Mouse (Mus musculus) stomach, postnatal 0 days (tissue): ENCODE data around the gene Sstr4. TPM values are rescaled to one million over a fixed set of nuclear protein-coding genes. Genes with fewer than 3 reads are reported as not detected.
A peak's percentile ranks its signal among the peaks of the same experiment; 100 is the strongest.

ENCODE experiments used
- ATAC-seq: fragments of 200-750 bp; cut with Nextera tagmentation; 2 replicates; pipeline ENCODE4 v1.8.0; 2017; ENCODE audit not compliant: low FRiP score, low TSS enrichment
- DNase-seq: peaks from one replicate; pipeline ENCODE4 v3.0.0-alpha.2; 2016; ENCODE audit warnings: low spot score
- H3K27ac ChIP-seq: fragments of 300-500 bp; sonication (generic); replicated peaks from 2 replicates; pipeline ENCODE4 v1.5.1; 2014; ENCODE audit warnings: mild to moderate bottlenecking, control low read depth
- H3K27me3 ChIP-seq: fragments of 300-500 bp; sonication (generic); 2 replicates; pipeline ENCODE4 v1.6.1; 2014; ENCODE audit warnings: low read length; ENCODE audit not compliant: control insufficient read depth, insufficient read depth
- H3K36me3 ChIP-seq: fragments of 300-500 bp; sonication (generic); 2 replicates; pipeline ENCODE4 v1.6.1; 2014; ENCODE audit warnings: low read length, mixed read lengths; ENCODE audit not compliant: control insufficient read depth, insufficient read depth
- H3K4me1 ChIP-seq: fragments of 300-500 bp; sonication (generic); replicated peaks from 2 replicates; pipeline ENCODE4 v1.6.1; 2014; ENCODE audit warnings: antibody characterized with exemption; ENCODE audit not compliant: control insufficient read depth, insufficient read depth
- H3K4me2 ChIP-seq: fragments of 300-500 bp; sonication (generic); replicated peaks from 2 replicates; pipeline ENCODE4 v1.6.1; 2014; ENCODE audit warnings: low read depth, mild to moderate bottlenecking, control low read depth, moderate library complexity
- H3K4me3 ChIP-seq: fragments of 300-500 bp; sonication (generic); 2 replicates; pipeline ENCODE4 v1.5.1; 2014; ENCODE audit warnings: low read depth, low read length, control low read depth
- H3K9ac ChIP-seq: fragments of 300-500 bp; sonication (generic); 2 replicates; pipeline ENCODE4 v1.6.1; 2014; ENCODE audit warnings: mild to moderate bottlenecking, low read length, control low read depth, mixed read lengths
- H3K9me3 ChIP-seq: fragments of 300-500 bp; sonication (generic); 2 replicates; pipeline ENCODE4 v1.6.1; 2016; ENCODE audit warnings: low read length; ENCODE audit not compliant: control insufficient read depth
- CTCF ChIP-seq: IDR thresholded peaks from 2 replicates; pipeline ENCODE4 v1.5.1; 2016; ENCODE audit warnings: antibody characterized with exemption, low read depth, mild to moderate bottlenecking, moderate library complexity
- EP300 ChIP-seq: optimal IDR thresholded peaks from 2 replicates; pipeline ENCODE3; 2016; ENCODE audit warnings: antibody characterized with exemption
- WGBS: fragments of 180-500 bp; shearing (Covaris S2); extraction: QIAGEN DNeasy Blood & Tissue Kit; methylation state at CpG from one replicate; pipeline ENCODE4 v1.1.7; 2014; 5-methylcytosine and 5-hydroxymethylcytosine counted together
- polyA plus RNA-seq: library from polyadenylated mRNA; unstranded; fragments of >200 nt; fragmentation: Nextera tagmentation; extraction: Ambion mirVana; gene quantifications from 2 replicates; pipeline ENCODE4 v1.2.1, GENCODE M21; 2015

Sstr4 gene
- 0.31 and 0.49 TPM in 2 replicates for polyA plus RNA-seq

DNA sequence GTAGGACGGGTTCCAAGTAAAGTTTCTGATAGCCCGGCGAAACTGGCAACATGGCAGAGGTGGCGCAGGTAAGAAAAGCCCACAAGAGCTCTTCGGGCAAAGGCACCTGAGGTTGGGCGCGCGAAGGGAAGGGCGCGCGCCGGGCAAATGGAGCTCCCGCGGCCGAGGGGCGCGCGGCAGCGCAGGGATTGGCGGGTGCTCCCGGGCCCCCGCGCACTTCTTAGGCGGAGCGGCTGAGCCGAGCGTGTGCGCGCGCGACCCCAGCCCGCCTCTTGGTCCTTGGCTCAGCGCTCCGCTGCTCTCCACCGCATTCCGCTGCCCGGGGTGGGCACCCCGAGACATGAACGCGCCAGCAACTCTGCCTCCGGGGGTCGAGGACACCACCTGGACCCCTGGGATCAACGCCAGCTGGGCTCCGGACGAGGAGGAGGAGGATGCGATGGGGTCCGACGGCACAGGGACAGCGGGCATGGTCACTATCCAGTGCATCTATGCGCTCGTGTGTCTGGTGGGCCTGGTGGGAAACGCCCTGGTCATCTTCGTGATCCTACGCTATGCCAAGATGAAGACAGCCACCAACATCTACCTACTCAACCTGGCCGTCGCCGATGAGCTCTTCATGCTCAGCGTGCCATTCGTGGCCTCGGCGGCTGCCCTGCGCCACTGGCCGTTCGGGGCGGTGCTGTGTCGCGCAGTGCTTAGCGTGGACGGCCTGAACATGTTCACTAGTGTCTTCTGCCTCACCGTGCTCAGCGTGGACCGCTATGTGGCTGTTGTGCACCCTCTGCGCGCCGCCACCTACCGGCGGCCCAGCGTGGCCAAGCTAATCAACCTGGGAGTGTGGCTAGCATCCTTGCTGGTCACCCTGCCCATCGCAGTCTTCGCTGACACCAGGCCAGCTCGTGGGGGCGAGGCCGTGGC lies at the start of gene Sstr4:
Sstr4 (plus strand) TSS at position 214 of the 921 bp plus-strand sequence.
- peak within 1 kb of the TSS; percentile 89 for H3K4me2 ChIP-seq
- H3K27me3 ChIP-seq, result 0 out of 2 replicates have a peak, but pooled peaks cover 2% of the 10 kb centered on the region
- peak; percentile 34 for DNase-seq
- no peaks in the 10 kb centered on the region for H3K36me3 ChIP-seq
- WGBS, result 4% methylated on average over 83 of the region's 83 CpGs
- peak; percentile 41; the same call in 1 of the 2 replicates for ATAC-seq
- H3K9ac ChIP-seq, result peak within 1 kb of the TSS; percentile 47; the same call in 1 of the 2 replicates
- H3K4me3 ChIP-seq, result peak within 1 kb of the TSS; percentile 44
- H3K4me1 ChIP-seq, result no peaks in the 10 kb centered on the region
- H3K9me3 ChIP-seq, result no peaks in the 10 kb centered on the region
- no peak for TF ChIP-seq EP300
- peak; percentile 78 for TF ChIP-seq CTCF
- no peak within 1 kb of the TSS for H3K27ac ChIP-seq

DNA sequence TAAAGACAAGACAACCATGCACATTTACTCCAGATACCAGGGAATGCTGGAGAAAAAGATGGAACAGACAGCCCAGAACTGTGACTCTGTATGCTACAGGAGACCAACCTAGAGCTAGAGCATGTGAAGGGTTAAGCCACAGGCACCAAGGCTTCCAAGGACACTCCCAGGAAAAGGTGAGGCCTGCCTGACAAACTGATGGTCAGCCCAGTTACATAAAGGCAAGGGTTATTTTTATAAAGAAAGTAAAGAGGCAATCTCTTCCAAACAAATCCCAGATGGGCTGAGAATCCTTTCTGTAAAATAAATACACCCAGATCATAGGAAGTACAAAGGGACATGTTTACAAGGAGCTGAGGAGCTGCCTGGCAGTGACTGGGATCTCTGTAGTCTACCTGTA lies 49.8 kb upstream of the Sstr4 start:
- TF ChIP-seq EP300 (no peak), CTCF (no peak)
- Histone ChIP-seq H3K4me2 (no peak overlapping the region), H3K27ac (no peak overlapping the region), H3K27me3 (no peaks in the 10 kb centered on the region), H3K36me3 (no peaks in the 10 kb centered on the region), H3K9ac (no peak overlapping the region), H3K4me3 (no peak overlapping the region), H3K4me1 (no peaks in the 10 kb centered on the region), H3K9me3 (no peaks in the 10 kb centered on the region)
- no peak for DNase-seq
- ATAC-seq, result no peak

DNA sequence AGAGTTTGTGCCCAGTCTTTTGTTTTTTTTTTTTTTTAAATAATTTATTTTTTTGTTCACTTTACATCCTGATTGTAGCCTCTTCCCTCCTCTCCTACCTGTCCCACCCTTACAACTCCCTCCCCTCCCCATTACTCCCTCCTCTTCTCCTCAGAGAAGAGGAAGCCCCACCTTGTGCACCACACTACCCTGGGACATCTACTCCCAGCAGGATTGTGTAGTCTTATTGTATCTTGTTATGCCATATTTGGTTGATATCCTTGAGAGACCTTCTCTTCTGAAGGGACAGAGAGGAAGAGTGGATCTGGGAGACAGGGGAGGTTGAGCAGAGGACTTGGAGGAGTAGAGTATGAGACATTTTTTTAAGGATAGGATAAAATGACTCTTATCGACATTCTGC lies 48.2 kb upstream of the Sstr4 start:
- Histone ChIP-seq H3K9ac (no peak overlapping the region), H3K4me3 (no peak overlapping the region), H3K27me3 (no peaks in the 10 kb centered on the region), H3K9me3 (no peaks in the 10 kb centered on the region), H3K27ac (no peak overlapping the region), H3K36me3 (no peaks in the 10 kb centered on the region), H3K4me1 (no peaks in the 10 kb centered on the region), H3K4me2 (no peak overlapping the region)
- no peak for TF ChIP-seq EP300
- TF ChIP-seq CTCF, result no peak
- ATAC-seq (no peak), DNase-seq (no peak)
- 91% methylated on average over 1 of the region's 1 CpGs for WGBS

DNA sequence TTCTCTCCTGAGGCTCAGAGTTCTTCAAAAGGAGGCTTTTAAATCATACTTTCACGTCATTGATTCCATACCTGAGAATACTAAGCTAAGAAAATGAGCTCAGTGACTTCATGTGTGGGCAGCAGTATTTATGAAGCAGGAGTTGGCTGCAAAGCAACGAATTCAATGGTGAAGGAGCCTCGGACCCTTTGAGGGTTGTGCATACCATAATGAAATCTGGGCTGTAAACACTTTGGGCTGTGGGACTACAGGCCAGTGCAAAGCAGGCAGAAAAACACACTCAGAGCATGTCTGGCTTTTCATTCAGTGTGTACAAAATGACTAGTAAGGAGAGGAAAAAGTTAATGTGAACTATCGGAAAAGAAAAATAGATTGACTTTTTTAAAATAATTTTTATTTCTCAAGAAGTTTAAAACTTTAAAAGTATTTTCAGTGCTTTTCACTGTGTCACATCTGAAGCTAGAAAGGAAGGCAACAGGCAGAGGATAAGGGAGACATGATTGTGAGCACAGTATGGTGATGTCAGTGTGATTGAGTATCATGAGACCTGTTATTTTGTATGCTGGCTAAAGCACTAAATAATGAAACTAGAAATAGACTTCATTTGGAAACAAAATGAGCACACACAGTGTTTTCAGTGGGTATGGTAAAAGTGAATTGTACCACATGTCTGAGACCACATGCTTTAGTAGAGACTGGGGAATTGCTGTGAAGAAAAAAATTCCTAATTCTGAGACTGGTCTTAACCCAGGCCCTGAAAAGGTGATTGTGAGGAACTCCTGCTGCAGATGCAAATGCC lies 45.4 kb upstream of the Sstr4 start:
- Histone ChIP-seq H3K9ac (no peak overlapping the region), H3K27me3 (no peaks in the 10 kb centered on the region), H3K4me2 (no peak overlapping the region), H3K4me1 (no peaks in the 10 kb centered on the region), H3K27ac (no peak overlapping the region), H3K9me3 (no peaks in the 10 kb centered on the region), H3K36me3 (no peaks in the 10 kb centered on the region), H3K4me3 (no peak overlapping the region)
- no peak for TF ChIP-seq EP300
- no peak for TF ChIP-seq CTCF
- DNase-seq, result no peak
- ATAC-seq, result no peak
- 56% methylated on average over 4 of the region's 4 CpGs for whole genome bisulfite sequencing

DNA sequence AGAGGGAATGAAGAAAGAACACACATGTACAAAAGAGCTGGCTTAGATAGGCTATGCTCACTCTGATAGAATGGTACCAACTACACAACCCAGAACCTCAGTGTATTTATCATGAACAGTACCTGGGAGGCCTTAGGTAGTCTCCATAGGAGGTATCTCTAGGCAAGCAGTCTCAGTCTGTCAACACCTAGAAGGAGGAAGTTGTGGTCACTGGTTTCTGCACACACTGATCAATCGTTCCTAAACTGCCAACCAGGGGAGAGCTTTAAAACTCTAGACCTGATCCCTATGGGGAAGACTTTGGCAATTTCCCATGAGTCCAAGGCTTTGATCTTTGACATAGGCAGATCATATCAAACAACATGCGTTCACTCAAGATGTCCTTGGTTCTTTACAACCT lies 44.7 kb upstream of the Sstr4 start:
- no peak for TF ChIP-seq EP300
- TF ChIP-seq CTCF, result no peak
- Histone ChIP-seq H3K9me3 (no peaks in the 10 kb centered on the region), H3K36me3 (no peaks in the 10 kb centered on the region), H3K4me2 (no peak overlapping the region), H3K27ac (no peak overlapping the region), H3K4me1 (no peaks in the 10 kb centered on the region), H3K27me3 (no peaks in the 10 kb centered on the region), H3K9ac (no peak overlapping the region), H3K4me3 (no peak overlapping the region)
- 72% methylated on average over 2 of the region's 2 CpGs for WGBS
- no peak for ATAC-seq
- DNase-seq, result no peak
